Mouse (Mus musculus) adrenal gland, postnatal 10 days (tissue): Measurements from ENCODE around the gene Rpl38. TPM values are rescaled to one million over a fixed set of nuclear protein-coding genes. Genes with fewer than 3 reads are reported as not detected.
A peak's percentile ranks its signal among the peaks of the same experiment; 100 is the strongest.

Experiments
- DNase-seq: peaks from one replicate; pipeline ENCODE4 v3.0.0; 2021; ENCODE audit warnings: mixed read lengths
- total RNA-seq, 2 experiments: library from RNA; stranded (reverse); gene quantifications; 2 replicates each; pipeline ENCODE4 v1.2.3; 2021

Rpl38 gene
- total RNA-seq, 2 experiments from 2014 or later = 1,144 to 1,253 TPM

GRCm38 (mm10) chr11:114679582-114679981 lies 11.3 kb downstream of the Rpl38 start:
- DNase-seq = peak; percentile 63

GRCm38 (mm10) chr11:114680291-114680690 lies 12.0 kb downstream of the Rpl38 start:
- peak; percentile 78 for DNase-seq

- no peak for DNase-seq
These were observed 12.7 kb downstream of the Rpl38 start for GRCm38 (mm10) chr11:114681054-114681453.

GRCm38 (mm10) chr11:114682321-114682900 lies 14.1 kb downstream of the Rpl38 start:
- no peak for DNase-seq

- no peak for DNase-seq
These were observed 14.9 kb downstream of the Rpl38 start for GRCm38 (mm10) chr11:114683029-114683721.

- DNase-seq = no peak
These were observed 15.6 kb downstream of the Rpl38 start for GRCm38 (mm10) chr11:114683722-114684621.

- DNase-seq = peak; percentile 58
These were observed 16.5 kb downstream of the Rpl38 start for GRCm38 (mm10) chr11:114684627-114685373.

GRCm38 (mm10) chr11:114685526-114686040 lies 17.3 kb downstream of the Rpl38 start:
- no peak for DNase-seq

- no peak for DNase-seq
These were observed 18.1 kb downstream of the Rpl38 start for GRCm38 (mm10) chr11:114686221-114686959.

GRCm38 (mm10) chr11:114687574-114688188 lies 19.4 kb downstream of the Rpl38 start:
- peak; percentile 54 for DNase-seq

GRCm38 (mm10) chr11:114688729-114689128 lies 20.4 kb downstream of the Rpl38 start:
- DNase-seq = no peak

GRCm38 (mm10) chr11:114690192-114690591 lies 21.9 kb downstream of the Rpl38 start:
- DNase-seq = no peak

- peak; percentile 65 for DNase-seq
These were observed 23.3 kb downstream of the Rpl38 start for GRCm38 (mm10) chr11:114691454-114692182.

GRCm38 (mm10) chr11:114692601-114693000 lies 24.3 kb downstream of the Rpl38 start:
- no peak for DNase-seq

GRCm38 (mm10) chr11:114693456-114693855 lies 25.1 kb downstream of the Rpl38 start:
- no peak for DNase-seq

- peak; percentile 65 for DNase-seq
These were observed 26.1 kb downstream of the Rpl38 start for GRCm38 (mm10) chr11:114694451-114694850.

- no peak for DNase-seq
These were observed 30.2 kb downstream of the Rpl38 start for GRCm38 (mm10) chr11:114698496-114698895.

- DNase-seq = peak; percentile 34
These were observed 31.2 kb downstream of the Rpl38 start for GRCm38 (mm10) chr11:114699511-114699910.

- DNase-seq = no peak
These were observed 34.1 kb downstream of the Rpl38 start for GRCm38 (mm10) chr11:114702311-114702995.
